Mouse (Mus musculus): ENCODE measurements around the gene Slc4a8. TPM values are rescaled to one million over a fixed set of nuclear protein-coding genes. Genes with fewer than 3 reads are reported as not detected.

Gene Slc4a8
- total RNA-seq, 1 experiment: 25.6 TPM

DNA sequence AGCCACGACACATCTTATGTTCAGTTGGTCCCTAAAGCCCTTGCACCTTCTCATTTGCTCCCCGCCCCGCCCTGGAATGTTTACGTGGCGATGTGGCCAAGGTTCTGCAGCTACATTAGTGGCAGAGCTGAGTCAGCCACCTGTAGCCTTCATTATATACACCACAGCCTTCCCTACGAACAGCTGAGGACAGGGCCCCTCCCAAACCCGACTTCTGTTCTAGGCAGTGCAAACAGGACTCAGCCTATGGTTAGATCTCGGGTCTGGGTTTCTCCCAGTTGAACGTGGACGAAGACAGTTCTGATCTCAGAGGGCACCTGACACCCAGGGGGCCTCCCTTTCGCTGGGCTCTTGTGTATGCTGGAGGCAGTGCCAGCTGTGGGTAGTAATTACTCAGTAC, 33.7 kb upstream of the Slc4a8 start:
- no peak overlapping the region for H3K27ac ChIP-seq (ENCODE audit: insufficient read depth, low read depth, low read length, poor library complexity, severe bottlenecking)
- H3K4me1 ChIP-seq (ENCODE audit: control insufficient read depth in 2 of 2, insufficient read depth in 2 of 2, low read length in 2 of 2, poor library complexity in 1 of 2): peaks cover 1 to 12% of the 10 kb centered on the region in 2 experiments; a peak in 1 of 4 replicates
- H3K36me3 ChIP-seq (ENCODE audit: control insufficient read depth, insufficient read depth, low read length, poor library complexity, severe bottlenecking): no peaks in the 10 kb centered on the region
- DNase-seq (ENCODE audit: low read depth, low spot score): no peak
- H3K4me3 ChIP-seq (ENCODE audit: insufficient read depth in 1 of 2, low read depth in 1 of 2, low read length in 2 of 2, poor library complexity in 1 of 2, severe bottlenecking in 1 of 2): no peak overlapping the region
- no peak for TF ChIP-seq ZNF384 (IDR thresholded peaks at IDR 0.05; ENCODE audit: low read depth, low read length)
- no peak for TF ChIP-seq HCFC1 (IDR thresholded peaks at IDR 0.05; ENCODE audit: borderline replicate concordance, insufficient read depth, low read length)
- no peak for TF ChIP-seq CHD2 (IDR thresholded peaks at IDR 0.05; ENCODE audit: low read depth, low read length)
- no peak for TF ChIP-seq ZC3H11A (IDR thresholded peaks at IDR 0.05; ENCODE audit: borderline replicate concordance, low read depth, low read length)
- no peak for TF ChIP-seq MAFK (IDR thresholded peaks at IDR 0.05; ENCODE audit: insufficient read depth, low read depth, low read length)
- in situ Hi-C loops (cut with MboI; ENCODE audit: low sequenced_read_pairs in 2 of 2, unreplicated experiment in 2 of 2): no loop called here
- no peak overlapping the region for H3K9ac ChIP-seq (ENCODE audit: insufficient read depth, low read depth, low read length, poor library complexity, severe bottlenecking)
- H3K9me3 ChIP-seq (ENCODE audit: control insufficient read depth, insufficient read depth, low read depth, low read length): no peaks in the 10 kb centered on the region

DNA sequence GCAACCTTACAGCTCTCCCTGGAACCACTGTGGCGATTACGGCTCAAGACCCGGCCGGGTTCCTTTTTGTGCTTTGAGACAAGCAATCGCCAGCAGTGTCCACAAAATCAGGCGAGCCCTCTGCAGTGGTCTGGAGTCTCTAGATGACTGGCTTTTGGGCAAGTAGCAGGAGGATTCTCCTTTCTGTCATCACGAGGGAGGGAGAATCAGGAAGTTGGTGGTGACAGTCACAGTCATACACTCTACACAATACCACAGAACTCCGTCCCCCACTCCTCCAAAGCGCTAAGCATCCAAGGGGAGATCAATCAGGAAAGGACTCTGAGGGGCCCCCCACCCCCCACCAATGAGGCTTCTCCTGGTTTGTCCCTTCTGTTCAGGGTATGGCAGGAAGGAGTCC, 33.0 kb upstream of the Slc4a8 start:
- in situ Hi-C loops (cut with MboI; ENCODE audit: low sequenced_read_pairs in 2 of 2, unreplicated experiment in 2 of 2): no loop called here

DNA sequence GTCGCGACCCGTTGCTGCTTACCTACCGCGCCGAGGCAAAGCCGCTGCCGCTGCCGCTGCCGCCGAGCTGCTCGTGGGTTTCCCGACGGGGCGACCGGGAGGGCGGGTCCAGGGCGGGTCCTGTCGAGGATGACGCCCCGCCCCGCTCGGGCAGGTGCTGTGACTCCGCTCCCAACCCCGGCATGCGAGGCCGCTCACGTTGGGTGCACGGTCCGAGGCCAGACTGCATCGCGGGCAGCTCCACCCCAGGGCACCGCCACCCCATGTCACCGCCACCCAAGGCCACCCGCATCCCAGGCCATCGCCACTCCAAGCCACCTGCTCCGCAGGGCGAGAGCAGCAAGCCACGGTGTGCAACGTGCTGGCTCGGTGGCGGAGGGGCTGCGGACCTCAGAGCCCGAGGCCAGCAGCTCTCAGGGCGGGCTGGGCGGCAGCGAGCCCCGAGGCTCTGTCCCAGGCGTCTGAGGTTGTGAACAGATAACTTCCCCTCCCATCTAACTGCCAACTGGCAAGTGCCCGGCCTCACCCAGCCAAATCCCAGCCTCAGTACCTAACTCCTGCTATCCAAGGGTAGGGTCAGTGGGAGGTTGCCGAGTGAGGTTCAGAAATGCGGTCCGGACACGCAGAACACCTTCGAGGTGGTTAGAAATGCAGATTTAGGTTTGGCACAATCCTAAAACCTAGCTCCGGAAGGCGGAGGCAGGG, 32.1 kb upstream of the Slc4a8 start, which contains the start of gene Galnt6:
Gene Galnt6, minus strand, starts transcription at position 96 of the 705 bp plus-strand sequence.
- no peak within 1 kb of the TSS for H3K27ac ChIP-seq (ENCODE audit: insufficient read depth, low read depth, low read length, poor library complexity, severe bottlenecking)
- peaks cover 1 to 12% of the 10 kb centered on the region in 2 experiments; a peak in 1 of 4 replicates for H3K4me1 ChIP-seq (ENCODE audit: control insufficient read depth in 2 of 2, insufficient read depth in 2 of 2, low read length in 2 of 2, poor library complexity in 1 of 2)
- H3K9ac ChIP-seq (ENCODE audit: insufficient read depth, low read depth, low read length, poor library complexity, severe bottlenecking): peak within 1 kb of the TSS; percentile 54
- H3K36me3 ChIP-seq (ENCODE audit: control insufficient read depth, insufficient read depth, low read length, poor library complexity, severe bottlenecking): no peaks in the 10 kb centered on the region
- peak within 1 kb of the TSS; percentile 29 to 80; a peak in 3 of 4 replicates for H3K4me3 ChIP-seq (ENCODE audit: insufficient read depth in 1 of 2, low read depth in 1 of 2, low read length in 2 of 2, poor library complexity in 1 of 2, severe bottlenecking in 1 of 2)
- no peak for DNase-seq (ENCODE audit: low read depth, low spot score)
- H3K9me3 ChIP-seq (ENCODE audit: control insufficient read depth, insufficient read depth, low read depth, low read length): no peaks in the 10 kb centered on the region
- in situ Hi-C loops (cut with MboI; ENCODE audit: low sequenced_read_pairs in 2 of 2, unreplicated experiment in 2 of 2): no loop called here
- no peak for TF ChIP-seq CHD2 (IDR thresholded peaks at IDR 0.05; ENCODE audit: low read depth, low read length)
- no peak for TF ChIP-seq MAFK (IDR thresholded peaks at IDR 0.05; ENCODE audit: insufficient read depth, low read depth, low read length)
- TF ChIP-seq ZNF384 (IDR thresholded peaks at IDR 0.05; ENCODE audit: low read depth, low read length): no peak

More for the DNA sequence above, 33.0 kb upstream of the Slc4a8 start:
- Histone ChIP-seq H3K9ac (ENCODE audit: insufficient read depth, low read depth, low read length, poor library complexity, severe bottlenecking) (no peak overlapping the region), H3K9me3 (ENCODE audit: control insufficient read depth, insufficient read depth, low read depth, low read length) (no peaks in the 10 kb centered on the region), H3K36me3 (ENCODE audit: control insufficient read depth, insufficient read depth, low read length, poor library complexity, severe bottlenecking) (no peaks in the 10 kb centered on the region), H3K27ac (ENCODE audit: insufficient read depth, low read depth, low read length, poor library complexity, severe bottlenecking) (no peak overlapping the region), H3K4me1 (ENCODE audit: control insufficient read depth in 2 of 2, insufficient read depth in 2 of 2, low read length in 2 of 2, poor library complexity in 1 of 2) (peaks cover 1 to 12% of the 10 kb centered on the region in 2 experiments; a peak in 1 of 4 replicates), H3K4me3 (ENCODE audit: insufficient read depth in 1 of 2, low read depth in 1 of 2, low read length in 2 of 2, poor library complexity in 1 of 2, severe bottlenecking in 1 of 2) (peak overlapping the region in 1 of 2 experiments; percentile 80; a peak in 2 of 4 replicates)
- TF ChIP-seq MAFK (IDR thresholded peaks at IDR 0.05; ENCODE audit: insufficient read depth, low read depth, low read length) (no peak), ZC3H11A (IDR thresholded peaks at IDR 0.05; ENCODE audit: borderline replicate concordance, low read depth, low read length) (no peak), HCFC1 (IDR thresholded peaks at IDR 0.05; ENCODE audit: borderline replicate concordance, insufficient read depth, low read length) (no peak), ZNF384 (IDR thresholded peaks at IDR 0.05; ENCODE audit: low read depth, low read length) (no peak)
- no peak for DNase-seq (ENCODE audit: low read depth, low spot score)

DNA sequence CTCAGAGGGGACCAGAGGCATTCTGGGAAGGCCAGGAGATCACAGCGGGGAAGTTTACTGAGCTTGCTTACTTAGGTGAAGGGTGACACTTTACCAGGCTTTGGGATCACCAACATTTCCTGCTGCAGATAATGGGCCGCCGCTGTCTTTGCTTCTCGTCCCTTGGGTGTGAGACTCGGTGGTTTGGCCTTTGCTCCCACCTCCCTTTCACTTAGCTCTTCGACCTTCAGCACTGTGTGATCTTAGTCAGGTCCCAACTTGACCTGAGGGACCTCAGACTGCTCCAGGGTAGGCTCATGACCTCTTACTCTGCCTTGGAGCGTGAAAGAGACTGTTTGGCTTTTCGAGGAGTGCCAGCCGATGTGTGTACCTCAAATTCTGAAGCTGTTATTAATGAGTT, 30.5 kb upstream of the Slc4a8 start:
- peak; percentile 19 for DNase-seq (ENCODE audit: low read depth, low spot score)
- H3K9me3 ChIP-seq (ENCODE audit: control insufficient read depth, insufficient read depth, low read depth, low read length): no peaks in the 10 kb centered on the region
- no peak overlapping the region for H3K9ac ChIP-seq (ENCODE audit: insufficient read depth, low read depth, low read length, poor library complexity, severe bottlenecking)
- H3K27ac ChIP-seq (ENCODE audit: insufficient read depth, low read depth, low read length, poor library complexity, severe bottlenecking): no peak overlapping the region
- TF ChIP-seq ZNF384 (IDR thresholded peaks at IDR 0.05; ENCODE audit: low read depth, low read length): no peak
- TF ChIP-seq ZC3H11A (IDR thresholded peaks at IDR 0.05; ENCODE audit: borderline replicate concordance, low read depth, low read length): no peak
- TF ChIP-seq HCFC1 (IDR thresholded peaks at IDR 0.05; ENCODE audit: borderline replicate concordance, insufficient read depth, low read length): no peak
- no peak for TF ChIP-seq CHD2 (IDR thresholded peaks at IDR 0.05; ENCODE audit: low read depth, low read length)
- no peak for TF ChIP-seq MAFK (IDR thresholded peaks at IDR 0.05; ENCODE audit: insufficient read depth, low read depth, low read length)
- no peak overlapping the region for H3K4me3 ChIP-seq (ENCODE audit: insufficient read depth in 1 of 2, low read depth in 1 of 2, low read length in 2 of 2, poor library complexity in 1 of 2, severe bottlenecking in 1 of 2)
- H3K4me1 ChIP-seq (ENCODE audit: control insufficient read depth in 2 of 2, insufficient read depth in 2 of 2, low read length in 2 of 2, poor library complexity in 1 of 2): peaks cover 1 to 12% of the 10 kb centered on the region in 2 experiments; a peak in 1 of 4 replicates
- in situ Hi-C loops (cut with MboI; ENCODE audit: low sequenced_read_pairs in 2 of 2, unreplicated experiment in 2 of 2): no loop called here
- no peaks in the 10 kb centered on the region for H3K36me3 ChIP-seq (ENCODE audit: control insufficient read depth, insufficient read depth, low read length, poor library complexity, severe bottlenecking)

Measured in ES-E14 (cell line).